Mouse (Mus musculus): ENCODE measurements at regions not wholly inside any gene's neighbourhood (a gene's known extent, or its start where the extent isn't known, plus 50 kb on each side); places are given as distances from the start of the nearest gene placed in this dataset.

DNA sequence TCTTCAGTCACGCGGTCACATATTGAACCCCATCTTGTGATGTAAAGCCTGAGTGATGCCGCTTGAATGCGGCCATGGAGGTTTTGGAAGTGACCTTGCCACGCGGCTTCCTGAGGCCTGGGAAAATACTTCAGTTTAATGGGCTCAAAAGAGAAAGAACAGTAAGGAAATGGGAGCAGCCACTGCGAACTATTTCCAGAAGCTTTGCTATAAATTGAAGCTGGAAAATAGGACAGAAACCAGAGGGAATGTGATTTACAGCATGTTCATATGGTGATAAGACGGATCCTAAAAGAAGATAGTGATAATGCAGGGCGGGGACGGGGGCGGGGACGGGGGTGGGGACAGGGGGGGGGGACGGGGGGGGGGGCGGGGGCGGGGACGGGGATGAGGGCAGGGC lies 52.7 kb upstream of the Trpc4 start:
- DNase-seq, result no peak

DNA sequence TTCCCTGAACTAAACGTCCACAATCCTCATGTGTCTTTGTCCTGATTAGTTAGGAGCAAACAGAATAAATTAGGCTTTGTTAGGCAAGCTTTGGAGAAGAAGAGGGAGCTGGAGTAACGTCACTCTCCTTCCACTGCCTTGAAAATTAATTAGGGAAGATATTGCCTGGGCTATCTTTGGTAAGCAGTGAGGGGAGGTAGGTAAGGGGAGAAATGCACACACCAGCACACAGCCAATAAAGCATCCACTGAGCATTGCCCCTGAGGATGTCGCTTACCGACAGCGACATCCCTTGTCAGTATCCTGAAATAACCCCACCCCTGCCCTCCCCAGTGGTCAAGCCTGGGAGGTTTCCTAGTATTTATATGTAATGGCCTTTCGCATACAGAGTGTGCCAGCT lies 72.2 kb upstream of the Trpc4 start:
- no peak for DNase-seq

DNA sequence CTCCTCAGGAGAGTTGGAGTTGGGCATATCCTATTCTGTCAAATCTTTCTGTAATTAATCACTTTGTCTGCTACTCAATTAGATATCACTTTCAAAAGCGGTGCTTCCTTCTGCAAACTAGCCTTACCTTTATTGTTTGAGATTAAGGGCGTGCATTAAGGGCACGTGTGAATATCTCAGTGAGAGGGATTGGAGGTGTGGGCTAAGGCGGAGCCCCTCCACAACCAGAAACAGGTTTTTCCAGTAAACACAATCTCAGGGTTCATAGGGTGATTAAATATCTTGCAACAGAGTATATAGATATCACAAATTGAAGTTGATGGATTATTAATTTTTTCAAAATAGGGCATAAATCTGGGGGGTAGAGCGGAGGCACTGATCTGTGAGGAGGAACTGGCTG lies 79.4 kb upstream of the Trpc4 start:
- no peak for DNase-seq

DNA sequence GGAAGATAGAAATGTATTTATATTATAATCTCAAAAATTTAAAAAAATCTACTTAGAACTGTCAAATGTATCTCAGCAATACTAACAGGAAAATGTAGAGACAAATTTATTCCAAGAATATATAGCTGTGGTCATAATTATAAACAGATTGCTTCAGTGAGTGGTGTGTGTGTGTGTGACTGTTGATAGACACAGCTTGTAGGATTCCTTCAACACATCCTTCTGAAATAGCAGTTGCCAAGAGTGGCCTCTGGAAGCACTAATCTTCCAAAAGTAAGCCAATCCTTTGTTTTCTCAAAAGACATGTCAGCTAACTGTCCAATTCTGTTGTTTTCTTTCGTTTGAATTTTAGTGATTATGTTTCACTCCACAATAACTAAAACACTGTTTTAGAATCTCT lies 95.2 kb upstream of the Trpc4 start:
- DNase-seq, result no peak

DNA sequence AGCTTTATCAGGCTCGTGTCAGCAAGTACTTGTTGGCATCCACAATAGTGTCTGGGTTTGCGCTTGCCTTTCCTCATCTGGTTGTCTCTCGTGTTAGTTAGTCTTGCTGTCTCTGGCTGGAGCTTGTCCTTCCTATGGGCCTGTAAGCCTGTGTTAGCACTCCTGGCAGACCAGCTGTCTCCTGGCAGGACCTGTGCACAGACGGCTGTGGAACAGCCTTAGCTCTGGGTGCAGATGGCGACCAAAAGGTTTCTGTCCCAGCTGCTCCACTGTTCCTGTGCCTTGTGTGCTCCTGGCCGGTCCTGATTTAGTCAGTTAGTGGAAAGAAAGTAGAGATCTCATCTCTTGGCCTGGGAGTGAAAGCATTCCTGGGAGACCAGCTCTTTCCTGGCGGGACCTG lies 101.5 kb upstream of the Trpc4 start:
- peak in 1 of 2 experiments; percentile 13 for DNase-seq

DNA sequence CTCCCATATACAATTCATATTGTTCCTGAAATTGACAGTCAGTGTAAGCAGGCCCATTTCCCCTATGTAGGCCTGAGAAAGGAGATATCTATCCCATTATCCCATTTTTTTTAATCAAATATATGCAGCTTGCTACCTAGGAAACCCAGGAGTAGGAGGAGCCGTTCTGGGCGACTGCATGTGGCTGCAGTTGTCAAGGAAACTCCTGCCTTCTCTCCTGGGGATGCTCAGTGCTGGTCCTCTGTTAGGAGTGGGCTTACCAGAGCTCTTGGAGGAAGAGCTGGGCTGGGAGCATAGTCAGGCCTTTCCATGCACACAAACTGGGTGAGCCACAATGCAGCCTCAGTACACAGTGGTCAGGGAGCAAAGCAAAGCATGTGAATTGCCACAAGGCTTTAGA lies 106.5 kb upstream of the Trpc4 start:
- peak; percentile 24 to 26 for DNase-seq

DNA sequence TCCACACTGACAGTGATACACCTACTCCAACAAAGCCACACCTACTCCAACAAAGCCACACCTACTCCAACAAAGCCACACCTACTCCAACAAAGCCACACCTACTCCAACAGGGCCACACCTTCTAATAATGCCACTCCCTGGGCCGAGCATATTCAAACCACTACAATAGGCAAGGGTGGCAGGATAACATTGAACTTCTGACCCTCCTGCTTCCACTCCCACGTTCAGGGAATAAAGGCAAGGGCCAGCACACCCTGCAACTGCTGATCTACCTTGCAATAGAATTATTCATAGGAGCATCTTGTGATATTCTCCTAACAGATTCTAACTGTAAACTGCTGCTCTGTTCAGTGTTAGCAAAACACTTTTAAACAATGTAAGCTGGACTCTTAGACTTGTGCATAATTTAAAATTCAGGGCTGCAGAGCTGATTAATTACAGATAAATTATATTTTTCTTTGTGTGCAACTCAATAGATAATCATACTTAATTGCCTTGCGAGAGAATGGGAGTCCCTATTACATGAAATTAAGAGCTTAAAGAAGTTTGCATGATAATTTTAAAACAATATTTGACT lies 107.7 kb upstream of the Trpc4 start:
- DNase-seq, result no peak

DNA sequence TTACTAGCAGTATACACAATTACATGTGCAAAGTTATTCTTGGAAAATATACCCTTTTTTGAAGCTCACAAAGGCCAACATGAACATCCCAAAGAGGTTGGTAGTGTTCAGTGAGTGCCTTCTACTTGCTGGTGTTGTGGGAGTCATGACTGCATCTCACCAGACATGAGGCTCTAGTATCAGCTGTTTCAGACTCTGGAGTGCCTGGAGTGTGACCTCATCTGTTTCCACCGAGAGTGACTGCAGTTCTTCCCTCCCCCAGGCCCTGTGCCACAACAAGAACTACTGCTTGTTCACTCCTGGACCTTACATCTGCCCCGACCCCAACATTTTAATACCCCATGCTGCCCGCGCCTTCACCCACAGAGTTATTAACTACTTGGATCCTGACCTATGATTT lies 128.5 kb upstream of the Trpc4 start:
- no peak for DNase-seq

DNA sequence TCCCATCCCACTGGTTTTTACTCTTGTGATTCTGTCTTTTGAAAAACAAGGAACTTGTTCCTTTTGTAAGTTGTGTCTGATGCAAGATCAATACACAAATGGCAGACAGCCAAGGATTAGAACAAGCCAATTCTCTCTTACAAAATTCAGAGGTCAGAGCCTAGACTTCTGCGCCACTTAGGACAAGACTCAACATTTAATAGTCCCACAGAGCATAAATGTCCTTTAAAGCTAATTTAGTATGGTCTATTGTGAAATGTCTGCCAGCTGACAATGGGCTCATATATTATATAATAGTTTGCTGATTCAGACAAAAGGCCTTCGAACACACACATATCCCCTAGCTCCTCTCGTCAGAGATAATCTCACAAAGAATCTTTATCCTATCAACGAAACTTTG lies 135.6 kb upstream of the Trpc4 start:
- DNase-seq, result no peak

DNA sequence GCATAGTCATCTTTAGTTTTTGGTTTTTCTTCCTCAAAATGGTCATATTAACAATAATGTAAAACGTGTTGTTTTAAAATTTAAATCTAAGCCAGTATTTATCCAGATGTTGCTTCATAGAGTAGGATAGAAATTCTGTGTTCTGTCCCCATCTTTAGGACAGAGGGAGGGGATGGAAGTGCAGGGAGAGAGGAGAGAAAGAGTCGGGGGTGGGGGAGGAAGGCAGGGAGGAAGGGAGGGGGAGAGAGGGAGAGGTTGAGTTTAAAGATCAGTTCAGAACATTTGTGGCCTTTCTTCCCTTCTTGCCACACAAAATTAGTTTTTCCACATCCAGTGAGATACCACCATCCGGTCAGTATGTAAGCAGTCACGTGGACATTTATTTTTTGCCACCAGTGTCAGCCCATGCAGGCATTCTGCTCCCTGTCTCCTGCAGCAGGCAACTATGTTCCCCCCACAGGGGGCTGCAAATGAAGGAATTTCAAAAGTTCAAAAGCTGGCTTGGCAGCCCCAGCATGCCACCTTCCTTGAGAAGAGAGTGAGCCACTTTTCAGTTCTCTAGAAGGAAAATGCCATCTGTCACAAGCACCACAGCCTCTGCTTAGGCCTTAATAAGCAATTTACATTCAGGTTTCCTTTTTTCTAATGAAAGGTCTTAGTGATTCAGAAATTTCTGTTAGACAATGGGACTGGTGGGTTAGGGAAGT lies 137.7 kb upstream of the Trpc4 start:
- no peak for DNase-seq

DNA sequence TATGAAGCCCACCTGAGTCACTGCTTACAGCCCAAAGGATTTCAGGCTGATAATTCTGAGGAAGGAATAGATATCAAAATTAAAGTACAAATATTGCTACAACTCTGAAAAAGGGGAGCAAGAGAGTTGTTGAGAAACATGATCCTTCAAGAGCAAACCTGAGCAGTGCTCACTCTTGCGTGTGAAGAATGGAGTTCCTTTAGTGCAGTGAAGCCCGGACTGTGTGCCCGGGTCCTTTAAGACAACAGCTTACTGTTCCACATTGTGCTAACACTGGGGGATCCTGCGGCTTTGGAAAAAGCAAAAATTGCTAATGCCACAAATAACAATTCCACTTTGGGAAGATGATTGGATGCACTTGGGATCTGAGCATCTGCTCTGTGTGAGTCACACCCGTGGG lies 139.0 kb upstream of the Trpc4 start:
- no peak for DNase-seq

DNA sequence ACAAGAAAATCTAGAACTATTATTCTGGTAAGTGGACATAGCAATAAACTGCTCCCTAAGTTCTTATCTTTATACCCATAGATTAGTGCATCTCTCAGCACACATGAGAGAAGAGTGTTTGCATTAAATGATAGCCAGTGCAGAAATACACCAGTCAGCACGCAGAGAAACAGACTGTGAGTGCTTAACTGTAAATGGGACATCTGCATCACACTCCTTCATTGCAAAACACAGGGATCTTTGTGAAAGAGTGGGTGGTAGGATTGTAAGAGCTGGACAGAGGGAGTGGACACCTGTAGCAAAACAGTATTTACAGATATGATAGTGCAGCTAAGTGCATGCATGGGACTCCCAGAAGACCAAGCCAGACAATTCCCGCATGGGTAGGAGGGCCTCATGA lies 144.8 kb upstream of the Trpc4 start:
- DNase-seq, result no peak

DNA sequence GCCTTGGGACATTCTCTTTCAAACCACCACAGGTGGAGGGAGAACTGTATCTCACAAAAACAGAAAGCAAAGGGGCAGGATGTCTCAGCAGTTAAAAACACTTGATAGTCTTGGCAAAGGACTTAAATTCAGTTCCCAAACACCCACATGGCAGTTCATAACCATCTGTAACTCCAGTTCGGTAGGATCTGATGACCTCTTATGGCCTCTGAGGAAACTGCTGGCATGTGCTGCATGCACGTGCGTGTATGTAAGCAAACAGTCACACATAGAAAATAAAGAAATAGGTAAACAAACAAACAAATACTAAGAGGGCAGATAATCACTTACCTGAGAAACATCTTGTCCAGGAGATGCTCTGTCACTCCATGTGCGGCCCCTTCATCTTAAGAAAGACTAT lies 129.4 kb upstream of the Ufm1 start:
- no peak for DNase-seq

DNA sequence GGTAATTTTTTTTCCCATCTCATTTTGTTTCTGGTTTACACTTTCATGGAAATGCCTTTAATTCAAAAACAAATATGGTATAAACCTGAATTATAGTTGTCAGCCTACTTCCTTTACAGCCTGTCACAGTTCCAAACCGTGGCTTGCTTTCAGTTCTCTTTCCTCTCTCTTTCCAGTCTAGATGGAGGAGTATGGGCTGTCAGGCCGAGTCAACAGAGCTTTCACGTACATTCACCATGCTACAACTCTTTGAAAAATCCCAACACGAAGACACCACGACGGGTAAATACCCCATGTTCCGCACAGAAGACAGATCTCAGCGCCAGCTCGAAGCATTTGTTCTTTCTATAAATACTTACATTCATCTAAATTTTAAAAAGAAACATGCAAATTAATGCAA lies 125.2 kb upstream of the Ufm1 start:
- DNase-seq, result peak; percentile 23 to 25

DNA sequence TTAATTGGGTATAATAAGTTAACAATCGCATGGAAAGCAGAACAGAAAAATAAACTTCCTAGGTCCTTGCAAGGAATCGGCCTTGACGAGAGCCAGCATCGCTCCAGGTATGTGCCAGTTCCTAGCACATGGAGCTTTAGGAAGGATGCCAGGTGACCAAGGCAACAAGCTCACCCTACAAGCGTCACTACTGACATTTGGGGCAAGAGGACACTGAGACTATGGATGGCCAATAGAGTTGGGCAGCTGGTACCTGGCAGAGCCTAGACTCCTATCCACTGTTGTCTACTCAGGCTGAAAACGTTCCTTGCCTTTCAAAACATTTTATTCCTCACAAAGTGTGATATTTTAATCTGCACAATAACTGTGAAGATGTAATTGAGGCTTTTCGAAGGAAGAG lies 124.6 kb upstream of the Ufm1 start:
- peak in 1 of 2 experiments; percentile 24 for DNase-seq

DNA sequence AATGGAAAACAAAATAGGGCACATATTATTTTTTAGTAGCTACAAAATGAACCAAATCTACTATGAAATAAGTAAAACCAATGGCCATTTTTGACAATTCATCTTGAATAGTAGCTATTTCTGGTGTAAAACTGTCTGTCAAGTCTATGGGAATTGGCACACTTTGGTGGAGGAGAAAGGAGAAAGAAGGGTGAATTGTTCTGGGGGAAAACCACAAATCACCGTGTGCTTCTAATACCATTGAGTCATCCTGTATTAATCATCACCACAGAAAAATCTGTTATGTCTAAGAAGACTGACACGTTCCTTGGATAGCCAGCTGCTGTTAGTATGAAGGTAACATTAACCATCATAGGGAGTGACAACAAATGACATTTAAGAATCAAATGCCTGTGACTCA lies 123.7 kb upstream of the Ufm1 start:
- DNase-seq, result no peak

DNA sequence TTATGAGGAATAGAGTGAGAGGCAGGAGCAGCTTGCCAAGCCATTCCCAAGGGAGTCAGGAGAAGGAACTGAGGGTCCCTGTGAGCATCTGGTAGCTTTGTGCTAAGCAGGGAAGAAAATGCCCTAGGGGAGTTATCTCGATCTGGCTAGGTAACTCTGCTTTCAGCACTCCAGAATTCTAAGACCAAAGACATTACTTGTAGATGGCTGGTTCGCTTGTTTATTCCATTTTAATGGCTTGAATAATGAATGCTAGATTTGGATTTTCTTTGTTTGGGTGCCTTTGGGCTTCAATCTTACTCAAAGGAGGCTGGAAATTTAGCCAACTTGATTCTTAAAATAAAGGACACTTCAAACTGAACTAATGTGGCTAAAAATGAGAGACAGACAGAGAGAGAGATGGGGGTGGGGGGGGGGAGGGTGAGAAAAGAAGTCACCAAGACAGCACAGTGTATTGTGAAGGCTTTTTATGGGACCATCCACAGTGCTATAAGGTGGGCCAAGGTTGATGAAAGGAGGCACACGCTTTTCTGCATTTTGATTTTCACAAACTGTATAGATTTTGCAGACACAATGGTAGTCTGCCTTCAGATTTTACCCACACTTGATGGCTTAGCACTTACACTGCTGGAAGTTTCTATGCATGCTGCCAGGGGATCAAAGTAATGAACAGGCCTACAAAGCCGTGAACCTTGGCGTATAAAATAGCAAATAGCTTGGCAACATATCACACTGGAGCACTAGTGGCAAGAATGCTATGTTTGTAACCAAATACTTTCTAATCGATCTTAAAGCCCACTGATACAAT lies 121.3 kb upstream of the Ufm1 start:
- DNase-seq, result no peak

DNA sequence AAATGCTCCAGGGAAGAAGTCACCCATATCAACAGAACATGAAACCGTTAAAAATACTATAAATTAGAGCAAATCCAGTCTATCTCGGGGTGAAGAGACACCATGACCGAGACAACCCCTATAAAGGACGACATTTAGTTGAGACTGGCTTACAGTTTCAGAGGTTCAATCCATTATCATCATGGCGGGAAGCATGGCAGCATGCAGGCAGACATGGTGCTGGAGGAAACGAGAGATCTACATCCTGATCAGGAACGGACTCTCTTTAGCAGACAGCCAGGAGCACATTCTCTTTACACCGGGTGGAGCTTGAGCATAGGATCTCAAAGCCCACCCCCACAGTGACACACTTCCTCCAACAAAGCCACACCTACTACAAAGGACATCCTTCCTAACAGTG lies 118.7 kb upstream of the Ufm1 start:
- no peak for DNase-seq

DNA sequence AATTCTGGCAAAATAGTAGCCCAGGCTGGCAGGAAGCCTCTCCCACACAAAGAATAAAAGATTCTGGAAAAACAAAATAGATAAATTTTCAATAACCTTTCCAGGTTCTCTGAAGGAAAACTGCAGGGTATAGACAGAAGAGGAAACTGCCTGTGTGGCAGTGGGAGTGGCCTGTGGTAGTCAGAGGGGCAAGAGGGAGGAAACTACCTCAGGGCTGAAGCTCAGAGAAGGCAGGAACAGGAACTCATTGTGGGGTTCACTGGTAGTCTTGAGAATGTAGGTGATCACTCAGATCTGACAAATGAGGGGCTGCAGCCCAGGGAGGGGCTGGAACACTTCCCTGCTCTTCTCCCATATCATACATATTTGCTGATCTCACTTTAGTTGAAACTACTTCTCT lies 118.0 kb upstream of the Ufm1 start:
- no peak for DNase-seq

DNA sequence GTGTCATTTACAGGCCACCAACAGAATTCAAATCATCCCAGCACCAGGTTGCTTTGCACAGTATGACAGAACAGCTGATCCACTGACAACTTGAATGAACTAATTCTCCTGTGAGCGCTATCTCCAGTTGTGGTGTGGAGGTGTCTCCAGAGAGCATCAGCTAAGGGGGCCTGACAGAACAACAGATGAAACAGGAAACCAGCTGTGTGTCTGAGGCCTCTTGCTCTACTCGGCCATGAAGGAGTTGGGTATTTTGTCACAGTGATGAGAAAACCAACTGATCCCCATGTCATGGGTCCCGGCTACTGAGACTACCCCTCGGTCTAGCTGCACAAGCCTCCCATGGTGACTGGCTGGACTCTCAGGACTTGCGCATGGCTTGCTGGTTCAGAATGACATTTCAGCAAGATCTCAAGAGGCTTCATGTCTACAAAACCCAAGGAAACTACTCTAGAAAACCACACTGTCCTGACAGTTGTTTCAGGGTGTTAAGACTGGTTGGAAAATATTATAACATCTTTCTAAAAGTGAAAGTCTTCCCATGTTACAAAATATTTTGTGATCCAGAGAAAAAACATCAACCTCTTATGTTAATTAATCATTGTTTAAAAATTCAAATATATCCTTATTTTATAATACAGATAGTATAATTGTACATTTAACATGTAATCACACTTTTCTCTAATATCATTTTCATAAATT lies 113.9 kb upstream of the Ufm1 start:
- no peak for DNase-seq

DNA sequence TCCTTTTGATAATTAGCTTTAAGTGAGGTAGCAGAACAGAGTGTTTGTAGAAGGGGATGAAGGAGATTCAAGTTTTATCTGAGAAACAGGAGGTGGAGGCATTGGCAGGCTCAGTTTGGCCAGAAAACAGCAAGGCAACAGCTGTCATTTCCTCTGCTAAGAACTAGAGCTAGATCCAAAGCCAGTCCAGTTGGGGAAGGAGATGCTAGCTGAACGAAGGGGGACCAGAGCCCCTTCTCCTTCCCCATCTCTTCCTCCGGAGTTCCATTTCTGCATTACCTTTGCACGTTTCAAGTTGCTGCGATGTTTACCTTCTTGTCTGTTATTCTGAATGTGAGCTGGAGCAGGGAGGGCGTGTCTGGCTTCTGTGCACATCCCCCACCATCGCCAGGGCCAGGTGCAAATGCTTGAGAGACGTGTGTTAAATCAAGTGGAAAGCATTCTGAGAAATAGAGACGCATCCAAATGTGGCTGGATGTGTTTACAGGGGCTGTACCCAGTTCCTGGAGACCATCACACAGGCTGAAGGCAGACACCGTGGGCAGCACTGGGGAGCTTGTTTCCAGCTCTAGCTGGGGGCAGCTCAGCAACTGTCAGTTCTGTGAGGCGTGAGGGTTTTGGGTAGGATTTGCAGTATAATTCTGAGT lies 111.4 kb upstream of the Ufm1 start:
- DNase-seq, result peak; percentile 23 to 24

DNA sequence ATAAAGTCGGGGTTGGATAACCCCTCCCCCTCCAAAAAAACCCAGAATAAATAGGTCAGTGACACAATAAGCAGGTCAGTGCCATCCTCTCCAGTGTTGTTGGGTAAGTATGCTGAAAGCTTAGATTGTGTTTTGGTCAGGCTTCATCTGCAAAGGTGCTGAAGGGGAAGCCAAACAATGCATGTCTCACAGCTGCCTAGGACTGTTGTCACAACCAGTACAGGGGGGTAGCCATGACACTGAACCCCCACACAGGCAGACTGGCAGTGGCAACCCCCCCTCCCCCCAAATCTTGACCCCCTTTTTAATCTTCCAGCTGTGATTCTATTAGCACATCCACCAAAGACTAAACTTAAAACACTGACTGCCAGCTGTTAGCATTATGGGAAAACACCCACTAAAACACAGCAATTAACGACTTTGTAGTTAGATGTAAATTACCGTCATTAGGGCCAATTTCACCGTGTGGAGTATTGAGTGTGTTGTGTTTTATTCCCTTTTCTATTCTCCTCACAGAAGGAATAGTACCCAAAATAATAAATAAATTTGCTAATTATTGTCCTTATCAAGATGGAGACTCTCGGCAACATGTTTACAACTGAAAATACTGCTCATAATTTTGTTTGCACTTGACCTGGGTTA lies 105.5 kb upstream of the Ufm1 start:
- no peak for DNase-seq
